Mouse (Mus musculus) ES-E14 (cell line): Measurements from ENCODE around the gene Sema6b.

Experiments used
- CHD2 ChIP-seq: IDR thresholded peaks from 2 replicates; pipeline ENCODE4 v1.6.1; 2014; ENCODE audit warnings: mild to moderate bottlenecking, low read depth, low read length, inconsistent platforms
- HCFC1 ChIP-seq: IDR thresholded peaks from 2 replicates; pipeline ENCODE4 v1.6.1; 2012; ENCODE audit warnings: low read length, inconsistent platforms, borderline replicate concordance; ENCODE audit not compliant: insufficient read depth
- ZNF384 ChIP-seq: IDR thresholded peaks from 2 replicates; pipeline ENCODE4 v1.6.1; 2012; ENCODE audit warnings: low read depth, low read length, inconsistent platforms

- no peak for TF ChIP-seq CHD2
- no peak for TF ChIP-seq ZNF384
- TF ChIP-seq HCFC1: peak; percentile 84
These were observed 2.1 kb downstream of the Sema6b start for GRCm38 (mm10) chr17:56137839-56138613.
